Mouse (Mus musculus) MEL (cell line): ENCODE data around the gene Tuft1. TPM values are rescaled to one million over a fixed set of nuclear protein-coding genes. Genes with fewer than 3 reads are reported as not detected.

Experiments
- DNase-seq: peaks from one replicate; pipeline ENCODE4 v3.0.0; 2011; ENCODE audit warnings: low read depth, low spot score
- H3K27ac ChIP-seq: 2 replicates; pipeline ENCODE4 v1.5.1; 2012; ENCODE audit warnings: low read depth, mild to moderate bottlenecking, control low read depth, low read length, moderate library complexity; ENCODE audit not compliant: control insufficient read depth
- H3K27me3 ChIP-seq, 2 experiments: fragments of 150-350 bp in 1 of 2; sonication (generic) in 1 of 2; 2 replicates each; pipeline ENCODE4 v1.6.1; 2012; ENCODE audit warnings: low read length in 2 of 2, mild to moderate bottlenecking in 2 of 2, improper control_type of control experiment in 1 of 2, moderate library complexity in 1 of 2; ENCODE audit not compliant: insufficient read depth in 2 of 2, control insufficient read depth in 1 of 2
- H3K36me3 ChIP-seq, 2 experiments: 2 replicates each; pipeline ENCODE4 v1.6.1; 2012 to 2014; ENCODE audit warnings: low read length in 2 of 2, improper control_type of control experiment in 1 of 2, inconsistent platforms in 1 of 2, mild to moderate bottlenecking in 1 of 2; ENCODE audit not compliant: insufficient read depth in 2 of 2, control insufficient read depth in 1 of 2
- H3K4me1 ChIP-seq, 2 experiments: fragments of 150-350 bp in 1 of 2; sonication (generic) in 1 of 2; 2 replicates each; pipeline ENCODE4 v1.6.1; 2012; ENCODE audit warnings: low read length in 2 of 2, improper control_type of control experiment in 1 of 2, mild to moderate bottlenecking in 1 of 2; ENCODE audit not compliant: insufficient read depth in 2 of 2, control insufficient read depth in 1 of 2
- H3K4me3 ChIP-seq, 2 experiments: fragments of 150-350 bp in 1 of 2; sonication (generic) in 1 of 2; 2 replicates each; pipeline ENCODE4 v1.5.1; 2012; ENCODE audit warnings: low read depth in 2 of 2, low read length in 2 of 2, mild to moderate bottlenecking in 2 of 2, moderate library complexity in 2 of 2, control low read depth in 1 of 2, improper control_type of control experiment in 1 of 2; ENCODE audit not compliant: control insufficient read depth in 1 of 2, insufficient read depth in 1 of 2
- H3K79me2 ChIP-seq: 2 replicates; pipeline ENCODE4 v1.6.1; 2012; ENCODE audit warnings: mild to moderate bottlenecking, low read length, moderate library complexity; ENCODE audit not compliant: control insufficient read depth, poor library complexity, insufficient read depth
- H3K9ac ChIP-seq: 2 replicates; pipeline ENCODE4 v1.6.1; 2012; ENCODE audit warnings: low read depth, mild to moderate bottlenecking, control low read depth, low read length, moderate library complexity; ENCODE audit not compliant: control insufficient read depth, poor library complexity, severe bottlenecking
- H3K9me3 ChIP-seq: fragments of 150-350 bp; sonication (generic); replicated peaks from 2 replicates; pipeline ENCODE4 v1.6.1; 2012; ENCODE audit warnings: mild to moderate bottlenecking, low read length, improper control_type of control experiment, moderate library complexity; ENCODE audit not compliant: insufficient read depth
- CHD2 ChIP-seq: IDR thresholded peaks from 2 replicates; pipeline ENCODE4 v1.6.1; 2011; ENCODE audit warnings: low read length, improper control_type of control experiment
- CTCF ChIP-seq, 3 experiments: IDR thresholded peaks in 2 of 3; conservative IDR thresholded peaks in 1 of 3; 2 replicates each; pipeline ENCODE4 v1.5.1; 2011 to 2012; ENCODE audit warnings: low read length in 3 of 3, low read depth in 2 of 3, mild to moderate bottlenecking in 2 of 3, improper control_type of control experiment in 1 of 3, inconsistent platforms in 1 of 3, mixed read lengths in 1 of 3, moderate library complexity in 1 of 3; ENCODE audit not compliant: control insufficient read depth in 1 of 3, insufficient read depth in 1 of 3, poor library complexity in 1 of 3, severe bottlenecking in 1 of 3
- E2F4 ChIP-seq: IDR thresholded peaks from 2 replicates; pipeline ENCODE4 v1.6.1; 2011; ENCODE audit warnings: low read depth, low read length, improper control_type of control experiment, borderline replicate concordance
- ELF1 ChIP-seq: IDR thresholded peaks from 2 replicates; pipeline ENCODE4 v1.6.1; 2014; ENCODE audit warnings: low read depth, mild to moderate bottlenecking, inconsistent platforms, low read length, improper control_type of control experiment, moderate library complexity
- EP300 ChIP-seq, 2 experiments: IDR thresholded peaks; 2 replicates each; pipeline ENCODE4 v1.6.1; 2011; ENCODE audit warnings: improper control_type of control experiment in 2 of 2, low read length in 2 of 2, low read depth in 1 of 2, mild to moderate bottlenecking in 1 of 2
- ETS1 ChIP-seq: IDR thresholded peaks from 2 replicates; pipeline ENCODE4 v1.6.1; 2012; ENCODE audit warnings: low read depth, mild to moderate bottlenecking, inconsistent platforms, low read length, improper control_type of control experiment, moderate library complexity
- GABPA ChIP-seq: IDR thresholded peaks from 2 replicates; pipeline ENCODE4 v1.6.1; 2012; ENCODE audit warnings: low read depth, mild to moderate bottlenecking, inconsistent platforms, low read length, improper control_type of control experiment, moderate library complexity
- HCFC1 ChIP-seq: IDR thresholded peaks from 2 replicates; pipeline ENCODE4 v1.6.1; 2012; ENCODE audit warnings: low read depth, mild to moderate bottlenecking, inconsistent platforms, low read length, improper control_type of control experiment, moderate library complexity
- KAT2A ChIP-seq: conservative IDR thresholded peaks from 2 replicates; pipeline ENCODE4 v1.6.1; 2012; ENCODE audit warnings: low read depth, low read length, improper control_type of control experiment, inconsistent platforms
- MAFK ChIP-seq: IDR thresholded peaks from 2 replicates; pipeline ENCODE4 v1.6.1; 2011; ENCODE audit warnings: low read depth, mild to moderate bottlenecking, low read length, improper control_type of control experiment, borderline replicate concordance
- MAZ ChIP-seq: IDR thresholded peaks from 2 replicates; pipeline ENCODE4 v1.6.1; 2012; ENCODE audit warnings: low read depth, mild to moderate bottlenecking, inconsistent platforms, low read length, improper control_type of control experiment
- MEF2A ChIP-seq: IDR thresholded peaks from 2 replicates; pipeline ENCODE4 v1.6.1; 2014; ENCODE audit warnings: low read depth, mild to moderate bottlenecking, inconsistent platforms, low read length, improper control_type of control experiment; ENCODE audit not compliant: poor library complexity, insufficient replicate concordance, severe bottlenecking; ENCODE audit errors: extremely low read depth
- MYB ChIP-seq: IDR thresholded peaks from 2 replicates; pipeline ENCODE4 v1.6.1; 2011; ENCODE audit warnings: mild to moderate bottlenecking, low read depth, low read length, improper control_type of control experiment
- MYC ChIP-seq: IDR thresholded peaks from 2 replicates; pipeline ENCODE4 v1.6.1; 2011; ENCODE audit warnings: low read depth, mild to moderate bottlenecking, low read length, improper control_type of control experiment, moderate library complexity
- NELFE ChIP-seq: IDR thresholded peaks from 2 replicates; pipeline ENCODE4 v1.6.1; 2011; ENCODE audit warnings: low read depth, low read length, improper control_type of control experiment
- NRF1 ChIP-seq: IDR thresholded peaks from 2 replicates; pipeline ENCODE4 v1.6.1; 2014; ENCODE audit warnings: low read depth, mild to moderate bottlenecking, inconsistent platforms, low read length, improper control_type of control experiment, moderate library complexity; ENCODE audit not compliant: poor library complexity, insufficient read depth, severe bottlenecking
- POLR2A ChIP-seq, 2 experiments: IDR thresholded peaks; 2 replicates each; pipeline ENCODE4 v1.6.1; 2011 to 2012; ENCODE audit warnings: low read length in 2 of 2, mild to moderate bottlenecking in 2 of 2, control low read depth in 1 of 2, improper control_type of control experiment in 1 of 2, low read depth in 1 of 2, moderate library complexity in 1 of 2; ENCODE audit not compliant: control insufficient read depth in 1 of 2, insufficient read depth in 1 of 2, poor library complexity in 1 of 2
- POLR2AphosphoS5 ChIP-seq: IDR thresholded peaks from 2 replicates; pipeline ENCODE4 v1.6.1; 2012; ENCODE audit warnings: low read depth, borderline replicate concordance, mild to moderate bottlenecking, inconsistent platforms, low read length, moderate library complexity, mixed read lengths
- RCOR1 ChIP-seq: IDR thresholded peaks from 2 replicates; pipeline ENCODE4 v1.6.1; 2012; ENCODE audit warnings: low read depth, mild to moderate bottlenecking, inconsistent platforms, low read length, improper control_type of control experiment
- SIN3A ChIP-seq: IDR thresholded peaks from 2 replicates; pipeline ENCODE4 v1.6.1; 2012; ENCODE audit warnings: low read length, improper control_type of control experiment, inconsistent platforms
- TAL1 ChIP-seq: IDR thresholded peaks from 2 replicates; pipeline ENCODE4 v1.6.1; 2012; ENCODE audit warnings: mild to moderate bottlenecking, inconsistent platforms, low read length, moderate library complexity, mixed read lengths
- TBP ChIP-seq: IDR thresholded peaks from 2 replicates; pipeline ENCODE4 v1.8.0; 2011; ENCODE audit warnings: low read depth, low read length, improper control_type of control experiment
- TCF12 ChIP-seq: IDR thresholded peaks from 2 replicates; pipeline ENCODE4 v1.6.1; 2014; ENCODE audit warnings: low read depth, mild to moderate bottlenecking, inconsistent platforms, low read length, improper control_type of control experiment, moderate library complexity
- UBTF ChIP-seq: IDR thresholded peaks from 2 replicates; pipeline ENCODE4 v1.6.1; 2012; ENCODE audit warnings: low read depth, mild to moderate bottlenecking, inconsistent platforms, low read length, improper control_type of control experiment, moderate library complexity, borderline replicate concordance; ENCODE audit not compliant: insufficient read depth
- USF2 ChIP-seq, 2 experiments: IDR thresholded peaks; 2 replicates each; pipeline ENCODE4 v1.6.1; 2011 to 2012; ENCODE audit warnings: improper control_type of control experiment in 2 of 2, low read length in 2 of 2, borderline replicate concordance in 1 of 2, inconsistent platforms in 1 of 2, low read depth in 1 of 2, mild to moderate bottlenecking in 1 of 2; ENCODE audit not compliant: insufficient read depth in 1 of 2
- ZC3H11A ChIP-seq: IDR thresholded peaks from 2 replicates; pipeline ENCODE4 v1.6.1; 2012; ENCODE audit warnings: low read depth, mild to moderate bottlenecking, inconsistent platforms, low read length, improper control_type of control experiment
- ZKSCAN1 ChIP-seq: IDR thresholded peaks from 2 replicates; pipeline ENCODE4 v1.6.1; 2012; ENCODE audit warnings: low read depth, mild to moderate bottlenecking, inconsistent platforms, low read length, improper control_type of control experiment, moderate library complexity
- ZMIZ1 ChIP-seq: IDR thresholded peaks from 2 replicates; pipeline ENCODE4 v1.6.1; 2012; ENCODE audit warnings: low read depth, mild to moderate bottlenecking, inconsistent platforms, low read length, improper control_type of control experiment, moderate library complexity
- ZNF384 ChIP-seq: IDR thresholded peaks from 2 replicates; pipeline ENCODE4 v1.6.1; 2012; ENCODE audit warnings: low read depth, mild to moderate bottlenecking, inconsistent platforms, low read length, improper control_type of control experiment
- polyA plus RNA-seq, 2 experiments: library from polyadenylated mRNA; stranded (reverse) in 1 of 2; unstranded in 1 of 2; fragments of >175 nt in 1 of 2; fragments of >200 nt in 1 of 2; gene quantifications; 2 replicates each; pipeline versions ENCODE4 v1.2.1 to v1.2.4; 2012; ENCODE audit warnings: low replicate concordance in 2 of 2, low read depth in 1 of 2; ENCODE audit not compliant: insufficient read length in 2 of 2, insufficient read depth in 1 of 2, missing spikeins in 1 of 2
- total RNA-seq: library from RNA; depleted of rRNA; stranded (reverse); fragments of 300-350 nt; gene quantifications from 2 replicates; pipeline ENCODE4 v1.2.3, GENCODE M21; 2012

Tuft1 gene
- total and polyA plus RNA-seq, 3 experiments = 6.6 to 13.5 TPM; not detected in 1

- H3K27ac ChIP-seq = no peak overlapping the region
Observed at GRCm38 (mm10) chr3:94582944-94583343, 75.7 kb downstream of the Tuft1 start.

GRCm38 (mm10) chr3:94582456-94582891 lies 76.2 kb downstream of the Tuft1 start, which contains the start of gene Snx27:
TSS of gene Snx27 (minus strand) at chr3:94582716.
- H3K4me1 ChIP-seq = peaks cover 6 to 10% of the 10 kb centered on the region in 2 experiments; a peak in 3 of 4 replicates
- peak within 1 kb of the TSS; percentile 29 for H3K27ac ChIP-seq
- peak within 1 kb of the TSS; percentile 89 for H3K9ac ChIP-seq
- H3K9me3 ChIP-seq = no peaks in the 10 kb centered on the region
- H3K36me3 ChIP-seq = peaks cover 0 to 23% of the 10 kb centered on the region in 2 experiments; a peak in 2 of 4 replicates
- DNase-seq = peak; percentile 98
- H3K27me3 ChIP-seq = no peaks in the 10 kb centered on the region
- H3K79me2 ChIP-seq = peaks cover 38% of the 10 kb centered on the region
- TF ChIP-seq USF2 (IDR thresholded peaks at IDR 0.05; ENCODE audit: borderline replicate concordance in 1 of 2, insufficient read depth in 1 of 2, low read depth in 1 of 2, low read length in 2 of 2) (no peak), RCOR1 (no peak), SIN3A (peak; percentile 89), CTCF (IDR thresholded peaks at IDR 0.05 in 2 of 3, conservative IDR thresholded peaks at IDR 0.05 in 1 of 3; ENCODE audit: control insufficient read depth in 1 of 3, insufficient read depth in 1 of 3, low read depth in 2 of 3, low read length in 3 of 3, poor library complexity in 1 of 3, severe bottlenecking in 1 of 3) (no peak; a peak in 1 of 6 replicates), MAZ (peak; percentile 97; the same call in 1 of the 2 replicates), MAFK (no peak), ZMIZ1 (0 out of 2 replicates have a peak, but pooled peaks have one; percentile 43), EP300 (IDR thresholded peaks at IDR 0.05; ENCODE audit: low read depth in 1 of 2, low read length in 2 of 2) (peak in 1 of 2 experiments; percentile 67; a peak in 2 of 4 replicates), TBP (peak; percentile 75), CHD2 (no peak), POLR2AphosphoS5 (no peak), ELF1 (peak; percentile 91), HCFC1 (peak; percentile 97), NRF1 (peak; percentile 53; the same call in 1 of the 2 replicates), UBTF (no peak), NELFE (peak; percentile 73), TCF12 (peak; percentile 40; the same call in 1 of the 2 replicates), POLR2A (IDR thresholded peaks at IDR 0.05; ENCODE audit: control insufficient read depth in 1 of 2, insufficient read depth in 1 of 2, low read depth in 1 of 2, low read length in 2 of 2, poor library complexity in 1 of 2) (peak; percentile 72 to 93; a peak in 3 of 4 replicates), TAL1 (no peak), E2F4 (peak; percentile 92), MEF2A (no peak), MYB (peak; percentile 97), KAT2A (peak; percentile 99), ETS1 (peak; percentile 40; the same call in 1 of the 2 replicates), GABPA (no peak)
- peak within 1 kb of the TSS; percentile 67 to 82 for H3K4me3 ChIP-seq

More at GRCm38 (mm10) chr3:94582944-94583343, 75.7 kb downstream of the Tuft1 start:
- Histone ChIP-seq H3K27me3 (no peaks in the 10 kb centered on the region), H3K4me3 (peak overlapping the region; percentile 49 to 67), H3K36me3 (peaks cover 0 to 23% of the 10 kb centered on the region in 2 experiments; a peak in 2 of 4 replicates), H3K9me3 (no peaks in the 10 kb centered on the region), H3K9ac (peak overlapping the region; percentile 47), H3K4me1 (peaks cover 6 to 10% of the 10 kb centered on the region in 2 experiments; a peak in 3 of 4 replicates), H3K79me2 (peaks cover 34% of the 10 kb centered on the region)
- TF ChIP-seq ZKSCAN1 = no peak
- TF ChIP-seq MAFK = no peak
- no peak for TF ChIP-seq ZNF384
- no peak for TF ChIP-seq MYC
- TF ChIP-seq ZC3H11A = no peak
- no peak for TF ChIP-seq CHD2
- no peak for DNase-seq
